Mouse (Mus musculus) stomach, postnatal 0 days (tissue): ENCODE results near the gene Pak1.

Experiments
- CTCF ChIP-seq: IDR thresholded peaks from 2 replicates; pipeline ENCODE4 v1.5.1; 2016; ENCODE audit warnings: antibody characterized with exemption, low read depth, mild to moderate bottlenecking, moderate library complexity
- EP300 ChIP-seq: optimal IDR thresholded peaks from 2 replicates; pipeline ENCODE3; 2016; ENCODE audit warnings: antibody characterized with exemption

DNA sequence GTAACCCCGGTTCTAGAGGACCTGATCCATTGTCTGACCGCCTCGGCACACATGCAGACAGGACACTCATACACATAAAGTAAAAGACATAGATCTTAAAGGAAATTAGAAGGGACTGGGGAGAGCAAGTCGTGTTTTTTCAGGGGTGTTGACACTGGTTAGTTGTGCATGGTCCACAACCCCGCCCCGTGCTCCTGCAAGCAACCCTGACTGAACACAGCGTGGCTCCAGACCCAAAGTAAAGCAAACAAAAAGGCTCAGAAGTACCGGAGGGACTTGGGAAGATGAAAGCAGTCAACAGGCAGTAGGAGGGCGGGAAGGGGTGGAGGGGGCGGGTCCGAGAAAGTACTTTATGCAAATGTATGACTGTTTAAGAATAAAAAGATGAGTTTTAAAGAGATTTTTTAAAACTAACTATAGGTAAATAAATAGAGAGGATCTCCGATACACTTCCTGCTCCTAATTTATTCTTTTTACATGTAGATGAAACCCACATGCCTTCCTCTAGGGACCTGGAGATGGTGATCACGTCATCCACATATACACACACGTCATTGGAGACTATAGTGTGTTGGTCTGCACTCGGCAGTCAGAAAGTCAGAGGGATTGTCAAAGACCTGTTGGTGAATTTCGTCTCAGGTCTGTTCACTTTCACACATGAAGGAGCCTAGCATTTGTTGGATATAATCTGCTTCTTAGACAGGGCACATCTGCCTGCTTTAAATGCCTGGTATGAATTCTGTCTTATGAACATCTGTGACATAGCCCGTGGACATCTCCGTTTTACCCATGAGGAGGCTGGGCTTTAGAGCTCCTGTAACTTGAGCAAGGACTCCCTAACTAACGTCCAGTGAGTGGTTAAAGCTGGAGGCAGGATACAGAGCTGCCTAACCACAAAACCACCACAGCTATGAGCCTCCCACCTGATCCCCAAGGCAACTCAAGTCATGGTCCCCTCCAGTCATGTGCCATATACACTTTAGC is 38.8 kb upstream of the Pak1 start:
- TF ChIP-seq CTCF (peak; percentile 15), EP300 (no peak)
